Mouse (Mus musculus): ENCODE results near the gene Rpl36al. TPM values are rescaled to one million over a fixed set of nuclear protein-coding genes. Genes with fewer than 3 reads are reported as not detected.
A peak's percentile ranks its signal among the peaks of the same experiment; 100 is the strongest.

The Rpl36al gene
- 590 and 688 TPM in 2 replicates for polyA plus RNA-seq (2015; fragmentation: Nextera tagmentation; extraction: Ambion mirVana)

GRCm38 (mm10) chr12:69183583-69184308 lies at the start of gene Rpl36al, which contains the start of gene Mgat2:
TSS of gene Rpl36al (minus strand) at chr12:69184083.
TSS of gene Mgat2 (plus strand) at chr12:69184157.
- Histone ChIP-seq H3K4me2 (ENCODE audit: low read depth, low read length) (peak within 1 kb of the TSS; percentile 96), H3K4me1 (ENCODE audit: control insufficient read depth, insufficient read depth, low read length) (peaks cover 15% of the 10 kb centered on the region), H3K36me3 (ENCODE audit: control insufficient read depth, insufficient read depth, low read length) (peaks cover 10% of the 10 kb centered on the region), H3K27ac (ENCODE audit: low read length) (peak within 1 kb of the TSS; percentile 89), H3K4me3 (replicated peaks; ENCODE audit: low read length) (peak within 1 kb of the TSS; percentile 96), H3K9ac (ENCODE audit: low read length) (peak within 1 kb of the TSS; percentile 92), H3K27me3 (ENCODE audit: control insufficient read depth, insufficient read depth, low read length) (no peaks in the 10 kb centered on the region), H3K9me3 (replicated peaks; ENCODE audit: control insufficient read depth, low read length) (no peaks in the 10 kb centered on the region)
- WGBS = under 1% methylated on average over 84 of the region's 84 CpGs
- ATAC-seq (ENCODE audit: insufficient read depth, low FRiP score) = peak; percentile 99

- no peak overlapping the region for H3K4me2 ChIP-seq (ENCODE audit: low read depth, low read length)
- H3K36me3 ChIP-seq (ENCODE audit: control insufficient read depth, insufficient read depth, low read length) = no peaks in the 10 kb centered on the region
- no peaks in the 10 kb centered on the region for H3K27me3 ChIP-seq (ENCODE audit: control insufficient read depth, insufficient read depth, low read length)
- no peak overlapping the region for H3K4me3 ChIP-seq (replicated peaks; ENCODE audit: low read length)
- WGBS = 65% methylated on average over 2 of the region's 2 CpGs
- peaks cover 9% of the 10 kb centered on the region; the same call in 1 of the 2 replicates for H3K4me1 ChIP-seq (ENCODE audit: control insufficient read depth, insufficient read depth, low read length)
- no peak overlapping the region for H3K27ac ChIP-seq (ENCODE audit: low read length)
- H3K9me3 ChIP-seq (replicated peaks; ENCODE audit: control insufficient read depth, low read length) = no peaks in the 10 kb centered on the region
- no peak overlapping the region for H3K9ac ChIP-seq (ENCODE audit: low read length)
- no peak for ATAC-seq (ENCODE audit: insufficient read depth, low FRiP score)
These were observed 45.4 kb upstream of the Rpl36al start for GRCm38 (mm10) chr12:69229251-69229650.

GRCm38 (mm10) chr12:69227776-69228466 lies 44.0 kb upstream of the Rpl36al start, which contains the start of gene Pole2:
TSS of gene Pole2 (minus strand) at chr12:69228195.
- peak; percentile 97 for ATAC-seq (ENCODE audit: insufficient read depth, low FRiP score)
- Histone ChIP-seq H3K27ac (ENCODE audit: low read length) (peak within 1 kb of the TSS; percentile 91), H3K4me2 (ENCODE audit: low read depth, low read length) (peak within 1 kb of the TSS; percentile 62), H3K9me3 (replicated peaks; ENCODE audit: control insufficient read depth, low read length) (no peaks in the 10 kb centered on the region), H3K27me3 (ENCODE audit: control insufficient read depth, insufficient read depth, low read length) (no peaks in the 10 kb centered on the region), H3K4me1 (ENCODE audit: control insufficient read depth, insufficient read depth, low read length) (peaks cover 9% of the 10 kb centered on the region; the same call in 1 of the 2 replicates), H3K4me3 (replicated peaks; ENCODE audit: low read length) (peak within 1 kb of the TSS; percentile 57), H3K9ac (ENCODE audit: low read length) (peak within 1 kb of the TSS; percentile 68), H3K36me3 (ENCODE audit: control insufficient read depth, insufficient read depth, low read length) (no peaks in the 10 kb centered on the region)
- WGBS = under 1% methylated on average over 37 of the region's 37 CpGs

- no peak overlapping the region for H3K27ac ChIP-seq (ENCODE audit: low read length)
- H3K36me3 ChIP-seq (ENCODE audit: control insufficient read depth, insufficient read depth, low read length) = peaks cover 14% of the 10 kb centered on the region; the same call in 1 of the 2 replicates
- H3K9ac ChIP-seq (ENCODE audit: low read length) = no peak overlapping the region
- WGBS = 89% methylated on average over 19 of the region's 19 CpGs
- no peak for ATAC-seq (ENCODE audit: insufficient read depth, low FRiP score)
- no peaks in the 10 kb centered on the region for H3K27me3 ChIP-seq (ENCODE audit: control insufficient read depth, insufficient read depth, low read length)
- no peak overlapping the region for H3K4me3 ChIP-seq (replicated peaks; ENCODE audit: low read length)
- no peak overlapping the region for H3K4me2 ChIP-seq (ENCODE audit: low read depth, low read length)
- H3K4me1 ChIP-seq (ENCODE audit: control insufficient read depth, insufficient read depth, low read length) = no peaks in the 10 kb centered on the region
- no peaks in the 10 kb centered on the region for H3K9me3 ChIP-seq (replicated peaks; ENCODE audit: control insufficient read depth, low read length)
These were observed 36.9 kb upstream of the Rpl36al start for GRCm38 (mm10) chr12:69220613-69221277.

- Histone ChIP-seq H3K9ac (ENCODE audit: low read length) (no peak overlapping the region), H3K4me2 (ENCODE audit: low read depth, low read length) (no peak overlapping the region), H3K27me3 (ENCODE audit: control insufficient read depth, insufficient read depth, low read length) (no peaks in the 10 kb centered on the region), H3K4me1 (ENCODE audit: control insufficient read depth, insufficient read depth, low read length) (no peaks in the 10 kb centered on the region), H3K9me3 (replicated peaks; ENCODE audit: control insufficient read depth, low read length) (no peaks in the 10 kb centered on the region), H3K36me3 (ENCODE audit: control insufficient read depth, insufficient read depth, low read length) (peaks cover 14% of the 10 kb centered on the region; the same call in 1 of the 2 replicates), H3K4me3 (replicated peaks; ENCODE audit: low read length) (no peak overlapping the region), H3K27ac (ENCODE audit: low read length) (no peak overlapping the region)
- ATAC-seq (ENCODE audit: insufficient read depth, low FRiP score) = no peak
- WGBS = 92% methylated on average over 7 of the region's 7 CpGs
These were observed 32.7 kb upstream of the Rpl36al start for GRCm38 (mm10) chr12:69216587-69216986.

- no peak overlapping the region for H3K27ac ChIP-seq (ENCODE audit: low read length)
- no peak for ATAC-seq (ENCODE audit: insufficient read depth, low FRiP score)
- H3K4me1 ChIP-seq (ENCODE audit: control insufficient read depth, insufficient read depth, low read length) = no peaks in the 10 kb centered on the region
- no peak overlapping the region for H3K4me2 ChIP-seq (ENCODE audit: low read depth, low read length)
- H3K9ac ChIP-seq (ENCODE audit: low read length) = no peak overlapping the region
- WGBS = 75% methylated on average over 3 of the region's 3 CpGs
- no peaks in the 10 kb centered on the region for H3K9me3 ChIP-seq (replicated peaks; ENCODE audit: control insufficient read depth, low read length)
- H3K36me3 ChIP-seq (ENCODE audit: control insufficient read depth, insufficient read depth, low read length) = peaks cover 9% of the 10 kb centered on the region; the same call in 1 of the 2 replicates
- no peak overlapping the region for H3K4me3 ChIP-seq (replicated peaks; ENCODE audit: low read length)
- H3K27me3 ChIP-seq (ENCODE audit: control insufficient read depth, insufficient read depth, low read length) = no peaks in the 10 kb centered on the region
These were observed 31.3 kb upstream of the Rpl36al start for GRCm38 (mm10) chr12:69215000-69215785.

GRCm38 (mm10) chr12:69214393-69214792 lies 30.5 kb upstream of the Rpl36al start:
- no peaks in the 10 kb centered on the region for H3K9me3 ChIP-seq (replicated peaks; ENCODE audit: control insufficient read depth, low read length)
- no peak overlapping the region for H3K4me2 ChIP-seq (ENCODE audit: low read depth, low read length)
- ATAC-seq (ENCODE audit: insufficient read depth, low FRiP score) = no peak
- H3K4me3 ChIP-seq (replicated peaks; ENCODE audit: low read length) = no peak overlapping the region
- no peak overlapping the region for H3K27ac ChIP-seq (ENCODE audit: low read length)
- no peaks in the 10 kb centered on the region for H3K27me3 ChIP-seq (ENCODE audit: control insufficient read depth, insufficient read depth, low read length)
- no peaks in the 10 kb centered on the region for H3K4me1 ChIP-seq (ENCODE audit: control insufficient read depth, insufficient read depth, low read length)
- WGBS = 95% methylated on average over 7 of the region's 7 CpGs
- no peak overlapping the region for H3K9ac ChIP-seq (ENCODE audit: low read length)
- H3K36me3 ChIP-seq (ENCODE audit: control insufficient read depth, insufficient read depth, low read length) = peaks cover 15% of the 10 kb centered on the region

- H3K36me3 ChIP-seq (ENCODE audit: control insufficient read depth, insufficient read depth, low read length) = peaks cover 15% of the 10 kb centered on the region
- H3K4me2 ChIP-seq (ENCODE audit: low read depth, low read length) = no peak overlapping the region
- H3K4me3 ChIP-seq (replicated peaks; ENCODE audit: low read length) = no peak overlapping the region
- H3K4me1 ChIP-seq (ENCODE audit: control insufficient read depth, insufficient read depth, low read length) = no peaks in the 10 kb centered on the region
- WGBS = 94% methylated on average over 13 of the region's 13 CpGs
- no peaks in the 10 kb centered on the region for H3K27me3 ChIP-seq (ENCODE audit: control insufficient read depth, insufficient read depth, low read length)
- H3K27ac ChIP-seq (ENCODE audit: low read length) = no peak overlapping the region
- no peak for ATAC-seq (ENCODE audit: insufficient read depth, low FRiP score)
- no peak overlapping the region for H3K9ac ChIP-seq (ENCODE audit: low read length)
- no peaks in the 10 kb centered on the region for H3K9me3 ChIP-seq (replicated peaks; ENCODE audit: control insufficient read depth, low read length)
These were observed 29.4 kb upstream of the Rpl36al start for GRCm38 (mm10) chr12:69213186-69213777.
